Mouse (Mus musculus): Measurements from ENCODE around the gene Adra2c. TPM values are rescaled to one million over a fixed set of nuclear protein-coding genes. Genes with fewer than 3 reads are reported as not detected.

Gene Adra2c
- polyA plus RNA-seq (2014; fragmentation: Nextera tagmentation; extraction: Ambion mirVana) = 0.11 and 0.31 TPM in 2 replicates

GRCm38 (mm10) chr5:35278019-35278418 is at the start of gene Adra2c:
Gene Adra2c (plus strand): TSS chr5:35278319.
- Histone ChIP-seq H3K4me2 (ENCODE audit: low read depth, low read length) (peak within 1 kb of the TSS; percentile 98), H3K9me3 (replicated peaks; ENCODE audit: control insufficient read depth, low read length) (no peaks in the 10 kb centered on the region), H3K9ac (replicated peaks; ENCODE audit: low read length) (0 out of 2 replicates have a peak within 1 kb of the TSS, but pooled peaks have one; percentile 25), H3K4me3 (ENCODE audit: low read depth, low read length) (peak within 1 kb of the TSS; percentile 54), H3K4me1 (ENCODE audit: control insufficient read depth, insufficient read depth, low read length) (no peaks in the 10 kb centered on the region; the same call in 1 of the 2 replicates), H3K36me3 (replicated peaks; ENCODE audit: control insufficient read depth, insufficient read depth, low read depth, low read length) (no peaks in the 10 kb centered on the region), H3K27me3 (ENCODE audit: control insufficient read depth, insufficient read depth, low read length) (peaks cover 50% of the 10 kb centered on the region), H3K27ac (replicated peaks; ENCODE audit: low read depth, low read length) (no peak within 1 kb of the TSS)
- no peak for ATAC-seq (replicated peaks; ENCODE audit: insufficient number of reproducible peaks, low FRiP score, low TSS enrichment, low read depth)
- DNase-seq (ENCODE audit: low spot score) = no peak
- WGBS = 48% methylated on average over 3 of the region's 3 CpGs

DNA sequence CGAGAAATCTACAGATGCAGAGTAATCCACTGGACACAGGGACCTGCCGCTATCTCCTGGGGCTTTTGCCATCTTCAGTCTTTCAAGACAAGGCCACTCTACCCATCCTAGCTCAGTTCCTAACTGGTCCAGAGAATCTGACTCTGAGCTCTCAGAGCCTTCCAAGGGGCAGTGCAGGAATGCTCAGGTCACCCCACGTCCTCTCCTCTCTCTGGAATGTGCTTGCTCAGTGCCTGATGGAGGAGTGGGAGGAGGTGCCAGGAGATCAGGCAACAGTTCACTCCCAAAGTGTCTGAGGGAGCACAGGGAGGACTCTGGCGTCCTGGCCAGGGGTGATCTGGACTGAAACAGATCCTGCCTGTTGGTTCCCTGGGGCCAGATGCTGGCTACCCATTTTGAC is 45.0 kb upstream of the Adra2c start:
- no peak overlapping the region for H3K4me2 ChIP-seq (ENCODE audit: low read depth, low read length)
- H3K27ac ChIP-seq (replicated peaks; ENCODE audit: low read depth, low read length) = no peak overlapping the region

DNA sequence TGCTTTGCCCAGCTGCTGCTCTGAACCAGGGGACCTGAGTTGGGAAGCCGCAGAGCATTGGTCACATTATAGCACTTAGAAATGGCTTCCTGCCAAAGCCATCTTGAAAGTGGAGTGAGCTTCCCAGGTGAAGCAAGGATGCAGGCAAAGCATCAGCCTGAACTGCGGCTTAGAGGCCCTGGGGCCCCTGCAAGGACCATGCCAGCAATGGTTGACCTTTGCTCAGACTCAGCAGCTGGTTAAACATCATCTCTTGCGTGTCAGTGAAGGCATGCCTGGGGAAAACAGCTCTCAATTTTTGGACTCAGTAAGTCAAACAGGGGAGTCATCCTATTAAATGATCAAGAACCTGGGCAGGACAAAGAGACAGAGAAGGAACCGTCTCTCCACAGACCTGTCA is 40.4 kb upstream of the Adra2c start:
- WGBS = 74% methylated on average over 4 of the region's 4 CpGs
- H3K9ac ChIP-seq (replicated peaks; ENCODE audit: low read length) = no peak overlapping the region
- H3K4me2 ChIP-seq (ENCODE audit: low read depth, low read length) = no peak overlapping the region
- H3K27me3 ChIP-seq (ENCODE audit: control insufficient read depth, insufficient read depth, low read length) = no peaks in the 10 kb centered on the region
- ATAC-seq (replicated peaks; ENCODE audit: insufficient number of reproducible peaks, low FRiP score, low TSS enrichment, low read depth) = no peak
- no peak overlapping the region for H3K4me3 ChIP-seq (ENCODE audit: low read depth, low read length)
- no peak for DNase-seq (ENCODE audit: low spot score)
- H3K9me3 ChIP-seq (replicated peaks; ENCODE audit: control insufficient read depth, low read length) = no peaks in the 10 kb centered on the region
- H3K4me1 ChIP-seq (ENCODE audit: control insufficient read depth, insufficient read depth, low read length) = no peaks in the 10 kb centered on the region
- H3K36me3 ChIP-seq (replicated peaks; ENCODE audit: control insufficient read depth, insufficient read depth, low read depth, low read length) = no peaks in the 10 kb centered on the region
- H3K27ac ChIP-seq (replicated peaks; ENCODE audit: low read depth, low read length) = no peak overlapping the region

More for the DNA sequence above, 45.0 kb upstream of the Adra2c start:
- Histone ChIP-seq H3K9me3 (replicated peaks; ENCODE audit: control insufficient read depth, low read length) (no peaks in the 10 kb centered on the region), H3K4me3 (ENCODE audit: low read depth, low read length) (no peak overlapping the region), H3K9ac (replicated peaks; ENCODE audit: low read length) (no peak overlapping the region), H3K27me3 (ENCODE audit: control insufficient read depth, insufficient read depth, low read length) (no peaks in the 10 kb centered on the region), H3K4me1 (ENCODE audit: control insufficient read depth, insufficient read depth, low read length) (no peaks in the 10 kb centered on the region), H3K36me3 (replicated peaks; ENCODE audit: control insufficient read depth, insufficient read depth, low read depth, low read length) (no peaks in the 10 kb centered on the region)
- WGBS = 67% methylated on average over 4 of the region's 4 CpGs
- DNase-seq (ENCODE audit: low spot score) (no peak), ATAC-seq (replicated peaks; ENCODE audit: insufficient number of reproducible peaks, low FRiP score, low TSS enrichment, low read depth) (no peak)

DNA sequence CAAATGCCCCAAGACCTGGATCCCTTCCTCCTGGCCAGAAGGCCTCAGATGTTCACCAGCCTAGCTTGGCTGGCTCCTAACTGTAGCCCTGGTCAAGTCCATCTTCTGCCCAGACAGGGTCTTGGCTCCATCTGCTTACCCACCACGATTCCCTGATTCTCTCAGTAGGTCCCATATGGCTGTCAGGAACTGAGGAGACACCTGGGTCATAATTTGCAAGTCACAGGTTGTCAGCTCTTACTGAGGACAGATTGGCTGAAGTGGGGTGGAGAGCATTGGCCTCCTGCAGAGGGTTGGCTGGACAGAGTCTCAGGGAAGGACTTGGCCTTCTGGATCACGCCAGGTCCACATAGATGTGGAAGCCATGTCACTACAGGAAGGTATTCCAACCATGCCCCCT is 39.5 kb upstream of the Adra2c start:
- H3K4me1 ChIP-seq (ENCODE audit: control insufficient read depth, insufficient read depth, low read length) = no peaks in the 10 kb centered on the region
- DNase-seq (ENCODE audit: low spot score) (no peak), ATAC-seq (replicated peaks; ENCODE audit: insufficient number of reproducible peaks, low FRiP score, low TSS enrichment, low read depth) (no peak)
- 87% methylated on average over 2 of the region's 2 CpGs for WGBS
- H3K4me2 ChIP-seq (ENCODE audit: low read depth, low read length) = no peak overlapping the region
- H3K4me3 ChIP-seq (ENCODE audit: low read depth, low read length) = no peak overlapping the region
- no peaks in the 10 kb centered on the region for H3K27me3 ChIP-seq (ENCODE audit: control insufficient read depth, insufficient read depth, low read length)
- H3K9me3 ChIP-seq (replicated peaks; ENCODE audit: control insufficient read depth, low read length) = no peaks in the 10 kb centered on the region
- H3K9ac ChIP-seq (replicated peaks; ENCODE audit: low read length) = no peak overlapping the region
- H3K36me3 ChIP-seq (replicated peaks; ENCODE audit: control insufficient read depth, insufficient read depth, low read depth, low read length) = no peaks in the 10 kb centered on the region
- H3K27ac ChIP-seq (replicated peaks; ENCODE audit: low read depth, low read length) = no peak overlapping the region

DNA sequence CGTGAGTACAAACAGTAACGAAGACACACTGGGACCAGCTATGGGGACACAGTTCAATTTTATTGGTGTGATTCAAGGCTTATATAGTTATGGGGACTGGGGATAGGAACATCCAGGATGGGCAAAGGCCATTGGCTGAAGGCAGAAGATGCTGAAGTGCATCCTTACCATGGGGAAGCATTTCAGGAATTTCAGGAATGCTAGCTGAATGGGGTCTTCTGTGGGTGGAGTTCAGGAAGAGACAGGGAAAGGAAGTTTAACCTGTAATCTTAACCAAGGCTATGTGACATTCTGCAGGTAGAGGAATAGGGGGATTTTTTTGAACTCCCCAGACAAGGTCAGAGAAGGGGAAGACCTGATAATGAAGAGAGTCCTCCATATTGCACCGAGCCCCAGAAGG is 36.6 kb upstream of the Adra2c start:
- H3K27me3 ChIP-seq (ENCODE audit: control insufficient read depth, insufficient read depth, low read length) = no peaks in the 10 kb centered on the region
- ATAC-seq (replicated peaks; ENCODE audit: insufficient number of reproducible peaks, low FRiP score, low TSS enrichment, low read depth) = no peak
- H3K4me1 ChIP-seq (ENCODE audit: control insufficient read depth, insufficient read depth, low read length) = no peaks in the 10 kb centered on the region
- H3K9me3 ChIP-seq (replicated peaks; ENCODE audit: control insufficient read depth, low read length) = no peaks in the 10 kb centered on the region
- H3K27ac ChIP-seq (replicated peaks; ENCODE audit: low read depth, low read length) = no peak overlapping the region
- DNase-seq (ENCODE audit: low spot score) = no peak
- no peak overlapping the region for H3K4me2 ChIP-seq (ENCODE audit: low read depth, low read length)
- H3K4me3 ChIP-seq (ENCODE audit: low read depth, low read length) = no peak overlapping the region
- WGBS = 76% methylated on average over 3 of the region's 3 CpGs
- no peaks in the 10 kb centered on the region for H3K36me3 ChIP-seq (replicated peaks; ENCODE audit: control insufficient read depth, insufficient read depth, low read depth, low read length)
- no peak overlapping the region for H3K9ac ChIP-seq (replicated peaks; ENCODE audit: low read length)

DNA sequence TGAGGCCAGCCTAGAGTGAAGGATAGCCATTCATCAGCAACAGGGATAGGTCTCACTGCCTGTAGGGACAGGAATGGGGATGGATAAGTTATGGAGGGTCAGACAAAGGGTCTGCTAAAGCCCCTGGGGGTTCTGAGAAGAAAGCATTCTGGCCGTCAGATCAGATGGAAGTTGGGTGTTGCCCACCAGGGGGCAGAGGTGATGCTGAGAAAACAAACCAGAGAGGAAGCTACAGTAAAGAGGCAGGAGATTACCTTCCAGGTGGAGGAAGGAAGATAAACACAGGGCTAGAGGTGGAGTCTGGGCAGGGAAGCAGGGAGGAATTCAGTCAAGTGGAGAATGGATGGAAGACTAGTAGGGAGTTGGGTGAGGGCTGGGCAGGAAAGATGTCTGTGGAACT is 33.9 kb upstream of the Adra2c start:
- DNase-seq (ENCODE audit: low spot score) = peak; percentile 22
- no peak overlapping the region for H3K4me2 ChIP-seq (ENCODE audit: low read depth, low read length)
- no peaks in the 10 kb centered on the region for H3K9me3 ChIP-seq (replicated peaks; ENCODE audit: control insufficient read depth, low read length)
- no peaks in the 10 kb centered on the region for H3K36me3 ChIP-seq (replicated peaks; ENCODE audit: control insufficient read depth, insufficient read depth, low read depth, low read length)
- 4% methylated on average over 1 of the region's 1 CpGs for WGBS
- no peaks in the 10 kb centered on the region for H3K27me3 ChIP-seq (ENCODE audit: control insufficient read depth, insufficient read depth, low read length)
- no peak overlapping the region for H3K4me3 ChIP-seq (ENCODE audit: low read depth, low read length)
- H3K27ac ChIP-seq (replicated peaks; ENCODE audit: low read depth, low read length) = no peak overlapping the region
- no peak overlapping the region for H3K9ac ChIP-seq (replicated peaks; ENCODE audit: low read length)
- no peak for ATAC-seq (replicated peaks; ENCODE audit: insufficient number of reproducible peaks, low FRiP score, low TSS enrichment, low read depth)
- H3K4me1 ChIP-seq (ENCODE audit: control insufficient read depth, insufficient read depth, low read length) = no peaks in the 10 kb centered on the region

GRCm38 (mm10) chr5:35245555-35246273 is 32.4 kb upstream of the Adra2c start:
- ATAC-seq (replicated peaks; ENCODE audit: insufficient number of reproducible peaks, low FRiP score, low TSS enrichment, low read depth) (no peak), DNase-seq (ENCODE audit: low spot score) (no peak)
- Histone ChIP-seq H3K9me3 (replicated peaks; ENCODE audit: control insufficient read depth, low read length) (no peaks in the 10 kb centered on the region), H3K4me1 (ENCODE audit: control insufficient read depth, insufficient read depth, low read length) (no peaks in the 10 kb centered on the region), H3K4me2 (ENCODE audit: low read depth, low read length) (no peak overlapping the region), H3K36me3 (replicated peaks; ENCODE audit: control insufficient read depth, insufficient read depth, low read depth, low read length) (no peaks in the 10 kb centered on the region), H3K4me3 (ENCODE audit: low read depth, low read length) (no peak overlapping the region), H3K27ac (replicated peaks; ENCODE audit: low read depth, low read length) (no peak overlapping the region), H3K27me3 (ENCODE audit: control insufficient read depth, insufficient read depth, low read length) (no peaks in the 10 kb centered on the region), H3K9ac (replicated peaks; ENCODE audit: low read length) (no peak overlapping the region)
- 44% methylated on average over 11 of the region's 11 CpGs for WGBS

DNA sequence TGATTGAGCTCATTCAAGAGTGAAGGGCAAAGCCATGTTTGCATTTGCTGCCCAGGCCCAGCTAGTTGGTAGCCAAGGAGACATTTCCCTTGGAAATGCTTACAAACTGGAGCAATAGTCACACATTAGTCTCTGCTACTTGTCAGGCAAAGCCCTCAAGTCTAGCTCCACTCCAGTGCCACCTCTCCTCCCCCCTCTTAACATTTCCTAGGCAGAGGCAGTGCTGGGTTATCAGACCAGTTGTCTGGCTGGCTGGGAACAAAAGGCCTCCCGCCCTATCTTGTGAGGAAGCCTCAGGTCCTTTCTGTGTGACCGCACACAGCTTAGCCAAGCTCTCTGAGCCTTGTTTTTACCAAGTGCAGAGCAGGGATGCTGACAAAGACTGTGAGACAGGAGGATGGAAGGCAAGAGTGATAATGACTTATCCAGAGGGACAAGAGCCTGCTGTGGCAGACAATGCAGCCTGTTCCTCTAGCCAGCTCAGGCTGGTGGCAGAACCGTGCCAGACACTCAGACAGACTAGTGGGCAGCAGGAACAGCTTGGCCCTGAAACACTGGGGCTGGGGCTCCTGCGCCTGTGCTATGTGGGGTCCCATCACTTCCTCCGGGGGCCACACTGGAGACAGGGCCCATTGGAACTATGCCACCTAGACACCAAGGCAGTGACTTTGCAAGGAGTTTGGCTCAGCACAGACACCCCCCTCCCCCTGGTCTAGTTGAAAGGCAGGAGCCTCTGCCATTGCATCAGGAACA is 23.0 kb upstream of the Adra2c start:
- H3K27me3 ChIP-seq (ENCODE audit: control insufficient read depth, insufficient read depth, low read length) = no peaks in the 10 kb centered on the region
- no peaks in the 10 kb centered on the region for H3K36me3 ChIP-seq (replicated peaks; ENCODE audit: control insufficient read depth, insufficient read depth, low read depth, low read length)
- H3K4me3 ChIP-seq (ENCODE audit: low read depth, low read length) = no peak overlapping the region
- H3K4me2 ChIP-seq (ENCODE audit: low read depth, low read length) = no peak overlapping the region
- DNase-seq (ENCODE audit: low spot score) (no peak), ATAC-seq (replicated peaks; ENCODE audit: insufficient number of reproducible peaks, low FRiP score, low TSS enrichment, low read depth) (no peak)
- H3K9me3 ChIP-seq (replicated peaks; ENCODE audit: control insufficient read depth, low read length) = no peaks in the 10 kb centered on the region
- no peak overlapping the region for H3K9ac ChIP-seq (replicated peaks; ENCODE audit: low read length)
- 56% methylated on average over 5 of the region's 5 CpGs for WGBS
- H3K27ac ChIP-seq (replicated peaks; ENCODE audit: low read depth, low read length) = no peak overlapping the region
- H3K4me1 ChIP-seq (ENCODE audit: control insufficient read depth, insufficient read depth, low read length) = no peaks in the 10 kb centered on the region
